Mouse (Mus musculus): ENCODE results near the gene Cyb5d1. TPM values are rescaled to one million over a fixed set of nuclear protein-coding genes. Genes with fewer than 3 reads are reported as not detected.

Cyb5d1 gene
- polyA plus RNA-seq, 1 experiment from 2014 or later: 51.6 TPM

GRCm38 (mm10) chr11:69375646-69376045, 19.8 kb downstream of the Cyb5d1 start:
- Histone ChIP-seq H3K36me3 (peaks cover 71% of the 10 kb centered on the region), H3K9me3 (replicated peaks) (no peaks in the 10 kb centered on the region), H3K4me3 (no peak overlapping the region), H3K27ac (no peak overlapping the region), H3K27me3 (ENCODE audit: low read depth, poor library complexity, severe bottlenecking) (no peaks in the 10 kb centered on the region), H3K4me1 (peaks cover 21% of the 10 kb centered on the region)
- DNase-seq (ENCODE audit: low spot score): no peak
- 91% methylated on average over 4 of the region's 4 CpGs for WGBS

- WGBS: 90% methylated on average over 16 of the region's 16 CpGs
- Histone ChIP-seq H3K27ac (no peak overlapping the region; the same call in 1 of the 2 replicates), H3K4me1 (peaks cover 29% of the 10 kb centered on the region), H3K36me3 (peaks cover 68% of the 10 kb centered on the region), H3K9me3 (replicated peaks) (no peaks in the 10 kb centered on the region), H3K4me3 (no peak overlapping the region), H3K27me3 (ENCODE audit: low read depth, poor library complexity, severe bottlenecking) (no peaks in the 10 kb centered on the region)
- no peak for DNase-seq (ENCODE audit: low spot score)
These were observed 22.0 kb downstream of the Cyb5d1 start for GRCm38 (mm10) chr11:69373223-69373965.

GRCm38 (mm10) chr11:69372780-69373170, 22.7 kb downstream of the Cyb5d1 start:
- Histone ChIP-seq H3K4me3 (no peak overlapping the region), H3K36me3 (peaks cover 63% of the 10 kb centered on the region), H3K4me1 (peaks cover 35% of the 10 kb centered on the region), H3K9me3 (replicated peaks) (no peaks in the 10 kb centered on the region), H3K27me3 (ENCODE audit: low read depth, poor library complexity, severe bottlenecking) (no peaks in the 10 kb centered on the region), H3K27ac (no peak overlapping the region)
- DNase-seq (ENCODE audit: low spot score): no peak
- 65% methylated on average over 3 of the region's 3 CpGs for WGBS

- H3K4me3 ChIP-seq: peak overlapping the region; percentile 13; the same call in 1 of the 2 replicates
- peaks cover 57% of the 10 kb centered on the region for H3K36me3 ChIP-seq
- peaks cover 41% of the 10 kb centered on the region for H3K4me1 ChIP-seq
- no peaks in the 10 kb centered on the region for H3K27me3 ChIP-seq (ENCODE audit: low read depth, poor library complexity, severe bottlenecking)
- no peaks in the 10 kb centered on the region for H3K9me3 ChIP-seq (replicated peaks)
- WGBS: 56% methylated on average over 12 of the region's 12 CpGs
- peak overlapping the region; percentile 32; the same call in 1 of the 2 replicates for H3K27ac ChIP-seq
- no peak for DNase-seq (ENCODE audit: low spot score)
These were observed 23.2 kb downstream of the Cyb5d1 start for GRCm38 (mm10) chr11:69372056-69372779.

GRCm38 (mm10) chr11:69371601-69372000, 23.8 kb downstream of the Cyb5d1 start:
- no peak for DNase-seq (ENCODE audit: low spot score)

GRCm38 (mm10) chr11:69370817-69371215, 24.6 kb downstream of the Cyb5d1 start:
- H3K4me1 ChIP-seq: peaks cover 54% of the 10 kb centered on the region
- no peak for DNase-seq (ENCODE audit: low spot score)
- H3K9me3 ChIP-seq (replicated peaks): no peaks in the 10 kb centered on the region
- no peaks in the 10 kb centered on the region for H3K27me3 ChIP-seq (ENCODE audit: low read depth, poor library complexity, severe bottlenecking)
- H3K27ac ChIP-seq: peak overlapping the region; percentile 32; the same call in 1 of the 2 replicates
- peaks cover 45% of the 10 kb centered on the region for H3K36me3 ChIP-seq
- WGBS: 34% methylated on average over 9 of the region's 9 CpGs
- H3K4me3 ChIP-seq: peak overlapping the region; percentile 20; the same call in 1 of the 2 replicates

More at GRCm38 (mm10) chr11:69371601-69372000, 23.8 kb downstream of the Cyb5d1 start:
- no peaks in the 10 kb centered on the region for H3K9me3 ChIP-seq (replicated peaks)
- H3K27me3 ChIP-seq (ENCODE audit: low read depth, poor library complexity, severe bottlenecking): no peaks in the 10 kb centered on the region
- 52% methylated on average over 12 of the region's 12 CpGs for WGBS
- peaks cover 51% of the 10 kb centered on the region for H3K36me3 ChIP-seq
- H3K4me1 ChIP-seq: peaks cover 46% of the 10 kb centered on the region
- peak overlapping the region; percentile 32 for H3K27ac ChIP-seq
- H3K4me3 ChIP-seq: peak overlapping the region; percentile 13; the same call in 1 of the 2 replicates

GRCm38 (mm10) chr11:69369990-69370816, 25.2 kb downstream of the Cyb5d1 start:
- DNase-seq (ENCODE audit: low spot score): no peak
- Histone ChIP-seq H3K4me1 (peaks cover 60% of the 10 kb centered on the region), H3K9me3 (replicated peaks) (no peaks in the 10 kb centered on the region), H3K27ac (peak overlapping the region; percentile 100), H3K36me3 (peaks cover 41% of the 10 kb centered on the region), H3K27me3 (ENCODE audit: low read depth, poor library complexity, severe bottlenecking) (no peaks in the 10 kb centered on the region), H3K4me3 (peak overlapping the region; percentile 98)
- WGBS: 54% methylated on average over 2 of the region's 2 CpGs

- H3K27me3 ChIP-seq (ENCODE audit: low read depth, poor library complexity, severe bottlenecking): no peaks in the 10 kb centered on the region
- DNase-seq (ENCODE audit: low spot score): no peak
- peaks cover 68% of the 10 kb centered on the region for H3K4me1 ChIP-seq
- H3K36me3 ChIP-seq: peaks cover 37% of the 10 kb centered on the region
- 10% methylated on average over 13 of the region's 34 CpGs for WGBS
- H3K9me3 ChIP-seq (replicated peaks): no peaks in the 10 kb centered on the region
- H3K27ac ChIP-seq: peak within 1 kb of the TSS; percentile 100
- H3K4me3 ChIP-seq: peak within 1 kb of the TSS; percentile 98
These were observed 26.0 kb downstream of the Cyb5d1 start, which contains the start of gene Chd3 for GRCm38 (mm10) chr11:69369215-69369989. TSS of gene Chd3 (minus strand) at chr11:69369406.

GRCm38 (mm10) chr11:69368356-69369214, 26.8 kb downstream of the Cyb5d1 start:
- Histone ChIP-seq H3K27ac (peak overlapping the region; percentile 100), H3K9me3 (replicated peaks) (no peaks in the 10 kb centered on the region), H3K27me3 (ENCODE audit: low read depth, poor library complexity, severe bottlenecking) (no peaks in the 10 kb centered on the region), H3K36me3 (peaks cover 37% of the 10 kb centered on the region), H3K4me1 (peaks cover 73% of the 10 kb centered on the region), H3K4me3 (peak overlapping the region; percentile 98)
- WGBS: under 1% methylated on average over 98 of the region's 106 CpGs
- DNase-seq (ENCODE audit: low spot score): peak; percentile 80

- peak; percentile 78 for DNase-seq (ENCODE audit: low spot score)
- H3K4me3 ChIP-seq: peak overlapping the region; percentile 98
- H3K4me1 ChIP-seq: peaks cover 73% of the 10 kb centered on the region
- peak overlapping the region; percentile 100 for H3K27ac ChIP-seq
- H3K9me3 ChIP-seq (replicated peaks): no peaks in the 10 kb centered on the region
- no peaks in the 10 kb centered on the region for H3K27me3 ChIP-seq (ENCODE audit: low read depth, poor library complexity, severe bottlenecking)
- WGBS: 2% methylated on average over 22 of the region's 22 CpGs
- H3K36me3 ChIP-seq: peaks cover 37% of the 10 kb centered on the region
These were observed 27.6 kb downstream of the Cyb5d1 start for GRCm38 (mm10) chr11:69367616-69368355.

Data from limb, embryonic 10.5 days (tissue).